Mouse (Mus musculus): ENCODE measurements around the gene B4galnt1. TPM values are rescaled to one million over a fixed set of nuclear protein-coding genes. Genes with fewer than 3 reads are reported as not detected.

Gene B4galnt1
- polyA plus RNA-seq (2014; fragmentation: Illumina TruSeq; extraction: RNeasy Lipid Tissue Mini Kit (QIAGEN cat#74804); ENCODE audit: low read depth, low replicate concordance) = 0.73 TPM

GRCm38 (mm10) chr10:127164631-127165353 is at the start of gene B4galnt1:
Gene B4galnt1 (plus strand): TSS chr10:127165225.

DNA sequence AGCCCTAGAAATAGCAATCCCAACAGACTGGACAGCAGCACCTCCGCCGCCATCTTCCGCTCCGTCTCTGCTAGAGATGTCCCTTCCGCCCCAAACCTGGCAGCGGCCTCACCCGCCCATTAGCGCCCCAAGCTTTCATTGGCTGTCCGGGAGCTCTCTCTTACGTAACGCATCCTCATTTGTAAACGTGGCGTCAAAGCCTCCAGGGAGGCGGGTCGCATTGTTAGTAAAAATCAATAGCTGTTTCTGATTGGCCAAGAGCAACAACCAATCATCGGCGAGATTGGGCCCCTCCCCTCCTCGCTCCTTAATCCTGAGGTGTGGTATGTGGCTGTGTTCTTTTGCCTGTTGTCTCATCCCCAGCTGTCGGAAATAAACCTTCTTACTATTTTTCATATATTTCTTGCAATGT is 44.0 kb upstream of the B4galnt1 start, which contains the start of gene Os9:
Gene Os9, minus strand, starts transcription at position 66 of the 412 bp plus-strand sequence.

DNA sequence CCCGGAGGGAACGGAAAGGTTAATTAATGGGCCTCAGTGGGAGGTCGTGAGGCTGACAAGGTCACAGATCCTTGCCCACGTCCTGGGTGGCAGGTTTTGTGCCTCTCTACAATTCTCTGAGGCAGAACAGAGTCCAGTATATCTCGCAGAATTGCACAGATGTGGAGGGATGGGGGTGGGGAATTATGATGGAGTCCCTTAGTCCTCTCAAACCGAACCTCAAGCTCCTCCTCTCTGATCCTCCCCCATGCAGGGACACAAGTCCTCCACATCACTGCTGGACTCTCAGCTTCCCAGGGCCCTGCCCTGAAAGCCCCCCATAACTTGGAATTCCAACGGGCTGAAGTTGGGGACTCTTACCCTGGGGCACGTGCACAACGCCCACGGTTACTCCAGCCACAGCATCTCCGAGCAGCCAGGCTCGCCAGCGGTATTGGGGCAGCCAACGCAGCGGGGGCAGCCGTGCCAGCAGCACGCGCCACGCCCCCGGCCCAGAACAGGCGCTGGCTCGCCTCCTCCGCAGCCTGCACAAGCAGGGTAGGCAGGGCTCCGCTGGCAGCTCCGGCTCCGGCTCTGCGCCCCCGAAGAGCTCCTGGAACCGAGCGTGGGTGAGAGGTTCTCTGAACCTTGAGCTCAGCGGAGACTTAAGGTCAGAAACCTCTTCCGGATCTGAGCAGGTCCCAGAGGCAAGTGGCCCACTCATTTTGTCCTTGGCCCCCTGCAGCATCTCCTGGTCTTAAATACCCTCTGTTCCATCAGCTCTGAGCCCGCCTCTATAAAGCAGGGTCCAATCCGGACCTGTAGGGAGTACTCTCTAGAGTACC is 15.1 kb downstream of the B4galnt1 start, which contains the start of gene Slc26a10:
Gene Slc26a10, minus strand, starts transcription at position 775 of the 824 bp plus-strand sequence.

DNA sequence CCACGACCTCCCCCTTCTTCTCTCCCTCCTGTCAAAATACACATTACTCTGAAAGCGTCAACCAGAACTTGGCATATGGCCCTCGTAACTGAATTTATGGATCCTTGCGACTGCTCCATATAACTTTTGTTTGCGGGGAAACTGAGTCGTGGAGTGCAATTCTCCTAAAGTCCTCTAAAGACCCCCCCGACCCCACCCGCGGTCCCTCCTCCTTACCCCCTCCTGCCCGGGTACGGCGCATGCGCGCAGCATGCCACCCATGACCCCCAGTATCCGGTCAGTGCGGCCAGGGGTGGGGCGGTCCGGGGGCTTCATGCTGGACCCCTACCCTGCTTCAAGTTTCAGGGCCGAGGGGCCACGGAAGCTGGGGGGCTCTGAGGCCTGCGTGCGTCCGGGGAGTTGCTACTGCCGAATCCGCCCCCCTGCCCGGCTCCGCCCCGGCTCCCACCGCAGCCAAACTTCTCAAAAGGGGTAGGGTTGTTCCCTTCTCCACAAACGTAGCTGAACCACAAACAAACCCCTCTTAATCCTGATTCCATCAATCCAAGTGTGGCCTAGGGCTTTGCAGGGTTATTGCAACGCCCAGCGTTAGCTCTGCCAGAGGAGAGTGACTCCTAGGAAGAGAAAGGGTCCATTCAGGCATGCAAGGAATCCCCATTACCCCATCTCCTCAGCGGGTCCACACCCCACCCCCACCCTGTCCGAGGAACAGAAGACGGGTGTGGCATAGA is 24.8 kb downstream of the B4galnt1 start, which contains the start of gene Arhgef25:
Gene Arhgef25, minus strand, starts transcription at position 433 of the 731 bp plus-strand sequence.

GRCm38 (mm10) chr10:127195328-127196129 is 30.5 kb downstream of the B4galnt1 start, which contains the start of gene Dtx3:
Gene Dtx3 (minus strand): TSS chr10:127195728.

DNA sequence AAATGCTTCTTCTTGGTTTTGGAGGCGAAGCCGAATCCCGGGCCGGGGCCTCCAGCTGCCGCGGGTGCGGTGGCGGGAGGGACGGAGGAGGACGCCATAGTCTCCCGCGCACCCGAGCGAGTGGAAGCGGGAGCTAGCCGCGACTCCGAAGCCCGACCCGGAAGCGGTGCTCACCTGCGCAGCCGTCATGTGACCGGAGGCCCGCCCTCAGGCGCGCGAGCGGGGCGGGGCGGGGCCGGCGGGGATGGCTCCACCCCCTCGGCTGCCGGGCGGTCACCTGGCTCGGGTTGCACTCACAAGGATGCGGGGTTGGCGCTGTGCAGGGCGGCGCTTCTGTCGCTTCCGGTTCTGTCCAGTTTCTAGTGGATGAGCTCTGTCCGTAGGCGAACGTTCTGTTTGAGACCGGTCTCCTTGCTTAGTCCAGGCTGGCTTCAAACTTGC is 46.4 kb downstream of the B4galnt1 start, which contains the start of gene Pip4k2c:
Gene Pip4k2c, minus strand, starts transcription at position 172 of the 441 bp plus-strand sequence.

Other genes starting within 250 kb of the B4galnt1 start
- gene Ctdsp2, start 186.5 kb upstream of the B4galnt1 start, polyA plus RNA-seq (2014; fragmentation: Illumina TruSeq; extraction: RNeasy Lipid Tissue Mini Kit (QIAGEN cat#74804); ENCODE audit: low read depth, low replicate concordance) = 24.8 TPM
- not detected for gene Avil, start 164.5 kb upstream of the B4galnt1 start, polyA plus RNA-seq (2014; fragmentation: Illumina TruSeq; extraction: RNeasy Lipid Tissue Mini Kit (QIAGEN cat#74804); ENCODE audit: low read depth, low replicate concordance)
- gene Tsfm, start 134.4 kb upstream of the B4galnt1 start, polyA plus RNA-seq (2014; fragmentation: Illumina TruSeq; extraction: RNeasy Lipid Tissue Mini Kit (QIAGEN cat#74804); ENCODE audit: low read depth, low replicate concordance) = 15.5 TPM
- gene Mettl1, start 123.8 kb upstream of the B4galnt1 start, polyA plus RNA-seq (2014; fragmentation: Illumina TruSeq; extraction: RNeasy Lipid Tissue Mini Kit (QIAGEN cat#74804); ENCODE audit: low read depth, low replicate concordance) = 4.1 TPM
- gene Eef1akmt3, start 123.7 kb upstream of the B4galnt1 start, polyA plus RNA-seq (2014; fragmentation: Illumina TruSeq; extraction: RNeasy Lipid Tissue Mini Kit (QIAGEN cat#74804); ENCODE audit: low read depth, low replicate concordance) = 1.5 TPM
- gene Cyp27b1, start 117.0 kb upstream of the B4galnt1 start, polyA plus RNA-seq (2014; fragmentation: Illumina TruSeq; extraction: RNeasy Lipid Tissue Mini Kit (QIAGEN cat#74804); ENCODE audit: low read depth, low replicate concordance) = 0.61 TPM
- 2.1 TPM for gene March9, start 105.0 kb upstream of the B4galnt1 start, polyA plus RNA-seq (2014; fragmentation: Illumina TruSeq; extraction: RNeasy Lipid Tissue Mini Kit (QIAGEN cat#74804); ENCODE audit: low read depth, low replicate concordance)
- 13.5 TPM for gene Cdk4, start 101.7 kb upstream of the B4galnt1 start, polyA plus RNA-seq (2014; fragmentation: Illumina TruSeq; extraction: RNeasy Lipid Tissue Mini Kit (QIAGEN cat#74804); ENCODE audit: low read depth, low replicate concordance)
- gene Tspan31, start 95.0 kb upstream of the B4galnt1 start, polyA plus RNA-seq (2014; fragmentation: Illumina TruSeq; extraction: RNeasy Lipid Tissue Mini Kit (QIAGEN cat#74804); ENCODE audit: low read depth, low replicate concordance) = 73.7 TPM
- gene Agap2, start 89.9 kb upstream of the B4galnt1 start, polyA plus RNA-seq (2014; fragmentation: Illumina TruSeq; extraction: RNeasy Lipid Tissue Mini Kit (QIAGEN cat#74804); ENCODE audit: low read depth, low replicate concordance) = not detected
- 9.4 TPM for gene Os9, start 44.1 kb upstream of the B4galnt1 start, polyA plus RNA-seq (2014; fragmentation: Illumina TruSeq; extraction: RNeasy Lipid Tissue Mini Kit (QIAGEN cat#74804); ENCODE audit: low read depth, low replicate concordance)
- gene Slc26a10, start 15.4 kb downstream of the B4galnt1 start, polyA plus RNA-seq (2014; fragmentation: Illumina TruSeq; extraction: RNeasy Lipid Tissue Mini Kit (QIAGEN cat#74804); ENCODE audit: low read depth, low replicate concordance) = 0.16 TPM
- 2.4 TPM for gene Arhgef25, start 24.9 kb downstream of the B4galnt1 start, polyA plus RNA-seq (2014; fragmentation: Illumina TruSeq; extraction: RNeasy Lipid Tissue Mini Kit (QIAGEN cat#74804); ENCODE audit: low read depth, low replicate concordance)
- gene Dtx3, start 30.5 kb downstream of the B4galnt1 start, polyA plus RNA-seq (2014; fragmentation: Illumina TruSeq; extraction: RNeasy Lipid Tissue Mini Kit (QIAGEN cat#74804); ENCODE audit: low read depth, low replicate concordance) = 3.6 TPM
- 46.3 TPM for gene Pip4k2c, start 46.4 kb downstream of the B4galnt1 start, polyA plus RNA-seq (2014; fragmentation: Illumina TruSeq; extraction: RNeasy Lipid Tissue Mini Kit (QIAGEN cat#74804); ENCODE audit: low read depth, low replicate concordance)
- 0.16 TPM for gene Kif5a, start 98.1 kb downstream of the B4galnt1 start, polyA plus RNA-seq (2014; fragmentation: Illumina TruSeq; extraction: RNeasy Lipid Tissue Mini Kit (QIAGEN cat#74804); ENCODE audit: low read depth, low replicate concordance)
- 18.1 TPM for gene Dctn2, start 101.1 kb downstream of the B4galnt1 start, polyA plus RNA-seq (2014; fragmentation: Illumina TruSeq; extraction: RNeasy Lipid Tissue Mini Kit (QIAGEN cat#74804); ENCODE audit: low read depth, low replicate concordance)
- 1.0 TPM for gene Mbd6, start 123.8 kb downstream of the B4galnt1 start, polyA plus RNA-seq (2014; fragmentation: Illumina TruSeq; extraction: RNeasy Lipid Tissue Mini Kit (QIAGEN cat#74804); ENCODE audit: low read depth, low replicate concordance)
- 7.0 TPM for gene Mars, start 146.6 kb downstream of the B4galnt1 start, polyA plus RNA-seq (2014; fragmentation: Illumina TruSeq; extraction: RNeasy Lipid Tissue Mini Kit (QIAGEN cat#74804); ENCODE audit: low read depth, low replicate concordance)
- not detected for gene Arhgap9, start 156.7 kb downstream of the B4galnt1 start, polyA plus RNA-seq (2014; fragmentation: Illumina TruSeq; extraction: RNeasy Lipid Tissue Mini Kit (QIAGEN cat#74804); ENCODE audit: low read depth, low replicate concordance)
- not detected for gene Gli1, start 176.7 kb downstream of the B4galnt1 start, polyA plus RNA-seq (2014; fragmentation: Illumina TruSeq; extraction: RNeasy Lipid Tissue Mini Kit (QIAGEN cat#74804); ENCODE audit: low read depth, low replicate concordance)
- not detected for gene Inhbe, start 189.2 kb downstream of the B4galnt1 start, polyA plus RNA-seq (2014; fragmentation: Illumina TruSeq; extraction: RNeasy Lipid Tissue Mini Kit (QIAGEN cat#74804); ENCODE audit: low read depth, low replicate concordance)
- not detected for gene Inhbc, start 205.2 kb downstream of the B4galnt1 start, polyA plus RNA-seq (2014; fragmentation: Illumina TruSeq; extraction: RNeasy Lipid Tissue Mini Kit (QIAGEN cat#74804); ENCODE audit: low read depth, low replicate concordance)
- gene R3hdm2, start 215.1 kb downstream of the B4galnt1 start, polyA plus RNA-seq (2014; fragmentation: Illumina TruSeq; extraction: RNeasy Lipid Tissue Mini Kit (QIAGEN cat#74804); ENCODE audit: low read depth, low replicate concordance) = 149 TPM

Measured in kidney, adult 10 weeks (tissue).